Mouse (Mus musculus) layer of hippocampus, adult 9-11 months (tissue): ENCODE measurements at regions not wholly inside any gene's neighbourhood (a gene's known extent, or its start where the extent isn't known, plus 50 kb on each side); places are given as distances from the start of the nearest gene placed in this dataset.
A peak's percentile ranks its signal among the peaks of the same experiment; 100 is the strongest.

Experiments
- DNase-seq: peaks from one replicate; pipeline ENCODE4 v3.0.0; 2022

DNA sequence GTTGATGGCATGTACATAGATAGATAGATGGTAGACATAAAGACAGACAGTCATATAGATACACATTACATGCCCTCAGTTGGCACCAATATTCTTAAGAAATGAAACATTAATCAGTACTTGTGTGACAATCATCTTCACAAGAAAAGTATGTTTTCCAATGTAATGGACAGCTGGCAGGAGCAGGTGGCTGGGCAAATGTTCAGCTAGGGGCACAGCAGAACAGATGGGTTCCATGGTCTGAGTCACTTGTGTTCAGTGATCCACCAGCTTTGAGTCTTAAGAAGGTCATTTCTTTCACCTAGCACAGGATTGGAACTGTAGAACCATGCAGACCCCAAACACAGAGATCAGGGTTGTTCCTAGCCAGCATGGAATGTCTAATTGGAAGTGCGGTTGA lies 2631.2 kb upstream of the 5930422O12Rik start:
- no peak for DNase-seq

DNA sequence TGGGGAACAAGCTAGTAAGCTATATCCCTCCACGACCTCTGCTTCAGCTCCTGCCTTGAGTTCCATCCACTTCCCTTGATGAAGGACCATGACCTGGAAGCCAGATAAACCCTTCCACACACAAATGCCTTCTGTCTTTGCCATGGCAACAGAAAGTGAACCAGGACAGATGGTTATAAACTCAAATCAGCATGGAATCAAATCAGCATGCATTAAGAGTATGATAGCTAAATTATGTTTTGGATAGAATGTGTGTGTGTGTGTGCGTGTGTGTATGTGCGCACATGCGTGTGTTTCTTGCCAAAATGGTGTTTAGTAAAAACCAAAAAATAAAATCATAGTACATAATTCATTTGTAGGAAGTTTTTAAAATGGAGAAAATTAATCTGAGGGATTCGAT lies 2611.5 kb upstream of the 5930422O12Rik start:
- no peak for DNase-seq

DNA sequence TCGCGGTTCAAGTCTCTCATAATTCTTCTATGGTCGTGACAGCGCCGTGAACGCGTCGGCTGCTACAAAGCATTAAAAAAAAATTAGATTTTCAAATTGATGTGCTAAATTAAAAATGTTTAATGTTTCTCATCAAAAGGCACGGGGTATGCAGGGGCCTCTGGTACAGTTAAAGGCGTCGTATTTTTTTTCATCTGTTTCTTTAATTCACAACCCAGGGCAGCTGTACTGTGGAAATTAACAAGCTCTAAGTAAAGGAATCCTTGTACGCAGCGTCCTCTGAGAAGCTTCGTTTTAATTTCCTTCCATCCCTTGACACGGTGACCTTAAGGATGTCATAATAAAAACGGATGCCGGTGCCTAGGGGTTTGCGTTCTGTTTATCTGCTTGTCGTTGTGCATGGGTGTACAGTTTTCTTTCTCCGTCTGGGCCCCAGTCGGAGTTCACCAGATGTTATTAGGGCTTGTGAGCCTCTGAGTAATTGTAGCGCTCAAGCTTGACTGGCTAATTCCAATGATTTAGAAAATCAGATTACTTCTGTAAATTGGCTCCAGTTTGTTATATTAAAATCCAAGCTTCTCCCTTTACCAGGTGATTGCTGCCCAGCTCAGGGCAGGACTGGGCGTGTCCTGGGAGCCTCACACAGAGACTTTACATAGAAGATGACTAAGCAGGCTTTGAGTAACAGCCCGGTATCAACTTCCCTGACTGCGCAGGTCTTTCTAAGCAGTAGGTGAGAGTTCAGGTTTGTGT lies 2605.5 kb upstream of the 5930422O12Rik start:
- no peak for DNase-seq

DNA sequence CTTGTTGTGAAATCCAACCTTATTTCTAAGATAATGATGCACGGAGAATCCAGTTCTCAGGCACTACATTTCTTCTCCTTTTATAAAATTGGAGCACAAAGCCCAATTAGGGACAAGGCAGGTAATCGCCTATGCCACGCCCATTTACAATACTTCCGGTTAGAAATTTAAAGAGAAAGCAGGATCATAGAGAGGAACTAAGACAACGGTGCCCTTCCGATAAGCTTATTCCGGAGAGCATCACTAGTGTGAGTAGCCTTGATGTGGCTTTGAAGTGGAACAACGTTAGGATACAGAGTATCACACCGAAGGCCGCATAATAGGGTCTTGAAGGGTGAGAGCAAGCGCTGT lies 2604.9 kb upstream of the 5930422O12Rik start:
- DNase-seq = no peak

DNA sequence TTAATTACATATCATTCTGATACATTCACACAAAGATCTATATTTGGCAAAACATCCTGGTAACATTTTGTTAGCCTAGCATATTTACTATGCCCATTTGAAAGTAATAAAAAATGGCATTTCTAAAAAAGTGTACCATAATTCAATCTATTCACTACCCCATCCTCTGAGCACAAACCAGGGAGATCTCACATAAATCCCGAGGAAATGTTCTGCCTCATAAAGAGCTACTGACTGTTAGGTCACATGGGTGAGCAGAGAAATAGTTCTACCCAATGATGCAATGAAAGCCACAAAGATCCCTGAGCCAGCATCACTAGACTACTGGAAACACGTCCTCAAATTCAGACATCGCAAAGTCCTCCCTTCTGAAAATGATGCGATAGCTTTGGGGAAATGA lies 2602.5 kb upstream of the 5930422O12Rik start:
- DNase-seq = no peak

- no peak for DNase-seq
These were observed 2590.5 kb upstream of the 5930422O12Rik start for GRCm38 (mm10) chr8:30838056-30838455.

DNA sequence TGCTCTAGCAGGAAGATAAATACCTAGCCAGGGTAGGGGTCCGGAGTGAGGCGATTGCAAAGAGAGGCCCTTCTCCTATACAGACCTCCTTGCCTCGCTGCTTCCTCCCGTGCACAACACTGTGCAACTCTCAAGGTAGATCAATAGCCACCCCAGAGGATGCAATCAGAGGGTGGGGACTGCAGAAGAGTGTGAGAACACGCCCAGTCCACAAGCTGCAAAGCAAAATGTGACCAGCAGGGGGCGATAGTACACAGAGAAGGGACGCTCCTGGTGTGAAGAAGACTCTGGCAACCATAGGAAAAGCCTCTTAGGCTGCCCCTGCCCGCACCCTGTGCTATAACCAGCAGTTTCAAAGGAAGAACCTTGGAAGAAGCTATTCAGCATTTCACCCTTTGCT lies 2588.4 kb upstream of the 5930422O12Rik start:
- DNase-seq = peak; percentile 34

- peak; percentile 6 for DNase-seq
These were observed 2565.5 kb upstream of the 5930422O12Rik start for GRCm38 (mm10) chr8:30863017-30863416.

- no peak for DNase-seq
These were observed 2522.3 kb upstream of the 5930422O12Rik start for GRCm38 (mm10) chr8:30906044-30906695.

GRCm38 (mm10) chr8:30913664-30914063 lies 2514.8 kb upstream of the 5930422O12Rik start:
- peak; percentile 7 for DNase-seq

DNA sequence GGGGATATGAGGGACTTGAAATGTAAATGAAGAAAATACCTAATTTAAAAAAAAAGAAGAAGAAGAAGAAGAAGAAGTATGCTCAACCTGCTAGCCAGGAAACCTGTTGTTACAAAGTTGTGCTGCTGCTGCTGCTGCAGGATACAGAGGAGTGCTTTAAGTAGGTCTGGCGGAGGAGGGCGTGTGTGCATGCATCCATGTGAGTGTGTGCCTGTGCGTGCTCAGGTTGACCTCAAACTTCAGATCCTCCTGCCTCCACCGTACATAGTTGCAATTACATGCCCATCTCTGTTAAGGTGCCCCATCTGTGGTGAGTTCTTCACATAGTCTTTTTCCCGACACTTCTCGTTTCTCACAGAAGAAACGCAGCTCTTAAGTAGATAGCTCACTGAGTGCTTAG lies 2513.4 kb upstream of the 5930422O12Rik start:
- no peak for DNase-seq

GRCm38 (mm10) chr8:30915601-30916171 lies 2512.8 kb upstream of the 5930422O12Rik start:
- DNase-seq = peak; percentile 38

DNA sequence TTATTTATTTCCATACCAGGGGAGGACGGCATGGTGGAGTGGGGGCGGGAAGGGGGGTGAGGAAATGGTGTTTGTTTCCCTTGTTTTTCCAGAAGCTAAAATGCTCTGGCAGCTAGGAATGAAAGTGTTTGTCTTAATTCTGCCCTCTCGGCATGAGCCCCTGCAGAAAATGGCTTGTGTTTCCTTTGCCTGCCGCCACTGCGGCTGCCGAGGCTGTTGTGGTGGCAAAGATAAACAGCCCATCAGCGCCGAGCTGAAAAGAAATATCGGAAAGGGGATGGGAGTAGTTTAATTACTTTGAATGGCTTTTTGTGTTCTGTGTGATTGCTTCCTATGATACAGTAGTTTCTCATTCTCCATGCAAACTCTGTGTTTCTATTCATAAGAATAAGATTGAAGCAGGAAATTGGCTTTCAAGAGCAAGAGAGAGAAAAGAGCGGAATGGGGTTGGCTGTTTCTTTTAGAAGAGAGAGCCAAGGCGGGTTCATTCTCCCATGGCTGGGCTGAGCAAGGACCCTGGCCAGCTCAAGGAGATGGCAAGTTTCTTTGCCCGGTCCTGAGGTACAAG lies 2512.2 kb upstream of the 5930422O12Rik start:
- DNase-seq = peak; percentile 9

- DNase-seq = no peak
These were observed 2507.1 kb upstream of the 5930422O12Rik start for GRCm38 (mm10) chr8:30921451-30921850.

DNA sequence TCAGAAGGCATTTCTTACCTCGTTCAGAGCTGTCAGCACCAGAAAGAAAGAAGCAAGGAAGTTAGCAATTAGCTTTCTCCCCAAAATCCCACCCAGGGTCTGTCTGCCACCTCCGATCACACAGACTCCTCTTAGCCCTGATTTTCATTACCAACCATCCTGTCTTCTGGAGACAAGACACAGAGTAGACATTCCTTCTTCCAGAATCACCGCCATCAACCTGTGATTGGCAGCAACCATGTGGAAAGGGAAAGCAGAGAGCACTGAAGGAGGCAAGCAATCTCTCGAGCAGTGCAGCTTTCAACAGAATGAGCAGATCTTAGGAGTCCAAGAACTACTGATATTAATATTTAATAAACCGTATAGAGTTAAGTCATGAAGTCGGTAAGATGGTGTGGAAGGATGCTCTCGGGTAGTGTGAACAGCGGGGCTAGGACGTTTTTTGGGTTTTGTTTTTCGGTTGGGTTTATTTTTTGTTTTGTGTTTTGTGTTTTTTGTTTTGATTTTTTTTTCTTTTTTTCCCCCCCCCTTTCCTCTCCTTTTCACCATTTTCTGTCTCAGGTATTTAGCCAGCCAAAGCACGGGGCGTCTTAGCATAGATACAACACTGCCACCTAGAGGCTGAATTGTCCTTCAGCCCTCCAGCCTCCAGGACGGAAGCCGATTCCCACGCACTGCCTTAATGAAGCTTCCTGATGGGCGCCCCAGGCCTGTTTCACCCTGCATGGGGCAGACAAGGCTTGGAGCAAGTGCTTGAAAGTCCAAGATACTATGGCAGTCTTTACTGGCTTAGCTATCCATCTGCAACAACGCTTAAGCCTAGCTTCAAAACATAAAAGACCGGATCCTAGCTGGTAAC lies 2505.0 kb upstream of the 5930422O12Rik start:
- DNase-seq = peak; percentile 73

GRCm38 (mm10) chr8:30924160-30924534 lies 2504.4 kb upstream of the 5930422O12Rik start:
- no peak for DNase-seq

- no peak for DNase-seq
These were observed 2503.9 kb upstream of the 5930422O12Rik start for GRCm38 (mm10) chr8:30924656-30925055.

GRCm38 (mm10) chr8:30937449-30938075 lies 2490.9 kb upstream of the 5930422O12Rik start:
- no peak for DNase-seq

GRCm38 (mm10) chr8:30940901-30941300 lies 2487.6 kb upstream of the 5930422O12Rik start:
- DNase-seq = no peak

DNA sequence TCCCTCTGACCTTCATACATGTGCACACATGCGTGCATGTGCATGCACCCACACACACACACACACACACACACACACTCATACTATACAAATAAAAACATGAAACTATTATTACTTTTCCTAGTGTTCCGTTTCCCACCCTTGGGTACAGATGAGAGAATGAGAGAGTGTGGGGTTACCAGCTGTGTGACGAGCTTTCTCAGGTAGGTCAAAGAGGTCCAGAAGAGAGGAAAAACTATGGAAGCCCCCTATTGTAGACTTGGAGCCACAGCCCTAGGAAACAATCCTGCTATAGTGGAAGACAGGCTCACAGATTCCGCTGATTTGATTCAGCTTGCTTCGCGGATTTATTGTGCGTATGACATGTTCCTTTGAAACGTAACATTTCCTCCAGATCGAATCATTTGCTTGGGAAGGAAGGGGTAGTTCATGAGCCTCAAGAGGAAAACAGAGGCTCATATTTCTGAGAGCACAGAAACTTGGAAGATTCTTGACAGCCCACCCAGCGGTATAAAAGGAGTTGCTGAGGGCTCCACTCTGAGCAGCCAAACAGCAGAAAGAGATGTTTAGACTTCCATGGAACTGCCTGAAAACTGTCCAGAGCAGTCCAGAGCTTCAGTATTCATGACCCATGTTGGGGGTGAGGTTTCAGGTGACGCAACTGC lies 2486.9 kb upstream of the 5930422O12Rik start:
- DNase-seq = no peak

DNA sequence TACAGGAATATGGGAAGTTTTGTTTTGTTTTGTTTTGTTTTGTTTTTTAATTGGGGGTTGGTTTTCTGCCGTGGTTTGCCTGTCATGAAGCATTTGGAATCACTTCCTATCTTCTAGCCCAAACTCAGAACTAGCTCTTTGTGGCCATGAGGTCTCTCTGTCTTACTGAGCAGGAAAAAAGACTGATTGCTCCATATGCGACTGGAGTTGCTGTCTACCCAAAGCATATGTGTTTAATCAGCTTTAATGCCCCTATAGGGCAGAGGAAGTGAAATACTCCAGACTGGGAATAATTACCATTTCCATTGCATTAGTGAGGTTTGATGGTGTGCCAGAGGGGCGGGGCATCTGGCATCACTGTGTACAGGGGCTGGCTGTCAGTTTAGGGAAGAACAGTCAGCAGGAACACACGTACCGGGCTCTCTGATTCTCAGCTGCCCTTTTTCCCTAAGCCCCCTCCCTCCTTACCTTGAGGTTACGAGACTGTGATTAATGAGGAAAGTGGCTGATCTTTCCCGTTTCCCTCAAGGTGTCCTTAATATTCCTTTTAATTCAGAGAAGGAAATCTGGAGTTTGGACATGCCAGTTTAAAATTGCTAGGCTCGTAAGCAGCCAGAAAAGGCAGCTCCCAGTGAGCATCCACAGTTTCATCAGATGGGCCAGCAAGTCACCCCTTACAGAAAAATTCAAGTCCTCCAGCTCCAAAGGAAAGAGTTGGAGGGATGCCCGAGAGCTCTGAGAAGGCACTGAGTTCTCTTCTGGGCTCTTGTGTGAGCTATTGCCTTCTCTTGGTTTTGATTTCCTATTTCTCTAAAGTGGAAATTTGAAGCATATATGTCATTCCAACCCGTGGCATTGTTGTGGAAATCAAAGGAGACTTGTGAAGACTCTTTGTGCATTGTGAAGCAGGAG lies 2482.1 kb upstream of the 5930422O12Rik start:
- DNase-seq = no peak
